Mouse (Mus musculus) B cell, adult 62 days (primary cell): ENCODE results near the gene Plcb4. TPM values are rescaled to one million over a fixed set of nuclear protein-coding genes. Genes with fewer than 3 reads are reported as not detected.

ENCODE experiments used
- total RNA-seq: library from RNA; stranded (reverse); gene quantifications from 4 replicates; pipeline ENCODE4 v1.2.4, GENCODE M21; 2023

Gene Plcb4
- total RNA-seq, result 0.21 to 0.79 TPM (median 0.56 TPM) in 4 replicates

GRCm38 (mm10) chr2:135658486-135659390, at the start of gene Plcb4:
Gene Plcb4, plus strand, starts transcription at chr2:135659011.

GRCm38 (mm10) chr2:136051688-136052289, 393.0 kb downstream of the Plcb4 start, which contains the start of gene Lamp5:
Gene Lamp5, plus strand, starts transcription at chr2:136052239.

